Comparison of ENCODE assay signal across 13 mouse cellular contexts in genomic region chr10:13882975-13883875, GRCm38 (mm10).
"Had no signal": no experiment of that assay in that cellular context is flagged by ENCODE, and none has a peak within 500 bp of the region (broad histone marks: within the 10 kb centered on the region; RNA-seq: fewer than 3 reads in every experiment).

No protein-coding gene starts in this region.

- H3K27me3 ChIP-seq: kidney, embryonic 15.5 days; liver, embryonic 15.5 days; neural tube, embryonic 15.5 days had no signal

- H3K9me3 ChIP-seq: kidney, embryonic 15.5 days; limb, embryonic 12.5 days; liver, embryonic 15.5 days; midbrain, embryonic 10.5 days; neural tube, embryonic 15.5 days had no signal

- H3K36me3 ChIP-seq: kidney, embryonic 15.5 days; limb, embryonic 12.5 days; liver, embryonic 15.5 days; midbrain, embryonic 10.5 days; neural tube, embryonic 15.5 days had no signal

- H3K4me3 ChIP-seq: kidney, embryonic 15.5 days; limb, embryonic 12.5 days; liver, embryonic 15.5 days; midbrain, embryonic 10.5 days; myocyte; neural tube, embryonic 15.5 days had no signal

- DNase-seq: kidney, adult 2 months; kidney, postnatal 25 days; layer of hippocampus, adult 9-11 months; lung, embryonic 14.5 days; midbrain, embryonic 14.5 days; right cerebral cortex, adult 18-20 months had no signal

- H3K4me2 ChIP-seq: kidney, embryonic 15.5 days; limb, embryonic 12.5 days; liver, embryonic 11.5 days; liver, embryonic 15.5 days; lung, embryonic 14.5 days; neural tube, embryonic 15.5 days had no signal

- H3K27ac ChIP-seq: kidney, embryonic 15.5 days; limb, embryonic 12.5 days; liver, embryonic 15.5 days; midbrain, embryonic 10.5 days; neural tube, embryonic 15.5 days had no signal

- H3K4me1 ChIP-seq: kidney, embryonic 15.5 days; midbrain, embryonic 10.5 days; neural tube, embryonic 15.5 days had no signal

- H3K9ac ChIP-seq: kidney, embryonic 15.5 days; limb, embryonic 12.5 days; liver, embryonic 15.5 days; lung, embryonic 14.5 days; neural tube, embryonic 15.5 days had no signal
